Mouse (Mus musculus): ENCODE data around the gene Arfgap3.

GRCm38 (mm10) chr15:83344956-83345355 lies 5.1 kb downstream of the Arfgap3 start:
- TF ChIP-seq CTCF (IDR thresholded peaks at IDR 0.05; ENCODE audit: borderline replicate concordance, extremely low read depth, insufficient read depth, insufficient read length) (no peak), POLR2A (IDR thresholded peaks at IDR 0.05; ENCODE audit: borderline replicate concordance, extremely low read depth, insufficient read depth, insufficient read length, poor library complexity, severe bottlenecking) (no peak)
